Mouse (Mus musculus) thymus, adult 2 months (tissue): Measurements from ENCODE around the gene Gm20696. TPM values are rescaled to one million over a fixed set of nuclear protein-coding genes. Genes with fewer than 3 reads are reported as not detected.

Experiments
- DNase-seq: peaks from one replicate; pipeline ENCODE4 v3.0.0; 2021
- H3K27ac ChIP-seq: fragments of 200-500 bp; 2 replicates; pipeline ENCODE4 v1.5.1; 2012; ENCODE audit warnings: low read length, control low read depth; ENCODE audit not compliant: control insufficient read depth, insufficient read depth
- H3K27me3 ChIP-seq: fragments of 200-500 bp; 2 replicates; pipeline ENCODE4 v1.6.1; 2012; ENCODE audit warnings: mild to moderate bottlenecking, low read length, moderate library complexity, mixed read lengths; ENCODE audit not compliant: control insufficient read depth, insufficient read depth
- H3K36me3 ChIP-seq: fragments of 200-500 bp; 2 replicates; pipeline ENCODE4 v1.6.1; 2012; ENCODE audit warnings: mild to moderate bottlenecking, low read length, moderate library complexity; ENCODE audit not compliant: control insufficient read depth, insufficient read depth
- H3K4me1 ChIP-seq: fragments of 200-500 bp; replicated peaks from 2 replicates; pipeline ENCODE4 v1.6.1; 2012; ENCODE audit warnings: low read length; ENCODE audit not compliant: control insufficient read depth, insufficient read depth
- H3K4me3 ChIP-seq: fragments of 200-500 bp; 2 replicates; pipeline ENCODE4 v1.5.1; 2012; ENCODE audit warnings: mild to moderate bottlenecking, low read length, control low read depth, moderate library complexity; ENCODE audit not compliant: control insufficient read depth, insufficient read depth
- CTCF ChIP-seq: fragments of 200-500 bp; IDR thresholded peaks from 2 replicates; pipeline ENCODE4 v1.5.1; 2012; ENCODE audit warnings: mild to moderate bottlenecking, control low read depth, low read length, moderate library complexity, borderline replicate concordance; ENCODE audit not compliant: control insufficient read depth, poor library complexity, insufficient read depth; ENCODE audit errors: extremely low read depth
- POLR2A ChIP-seq: fragments of 200-500 bp; IDR thresholded peaks from 2 replicates; pipeline ENCODE4 v1.6.1; 2012; ENCODE audit warnings: mild to moderate bottlenecking, low read length, control low read depth, moderate library complexity; ENCODE audit not compliant: control insufficient read depth, poor library complexity, insufficient read depth; ENCODE audit errors: extremely low read depth
- WGBS: fragments of 180-500 bp; shearing (Covaris S2); methylation state at CpG from one replicate; pipeline ENCODE4 v1.1.7; 2018; 5-methylcytosine and 5-hydroxymethylcytosine counted together
- polyA plus RNA-seq: library from polyadenylated mRNA; depleted of rRNA; stranded (reverse); fragments of >200 nt; gene quantifications from 2 replicates; pipeline ENCODE4 v1.2.3, GENCODE M21; 2012

Gm20696 gene
- polyA plus RNA-seq, 1 experiment: 3.3 TPM

DNA sequence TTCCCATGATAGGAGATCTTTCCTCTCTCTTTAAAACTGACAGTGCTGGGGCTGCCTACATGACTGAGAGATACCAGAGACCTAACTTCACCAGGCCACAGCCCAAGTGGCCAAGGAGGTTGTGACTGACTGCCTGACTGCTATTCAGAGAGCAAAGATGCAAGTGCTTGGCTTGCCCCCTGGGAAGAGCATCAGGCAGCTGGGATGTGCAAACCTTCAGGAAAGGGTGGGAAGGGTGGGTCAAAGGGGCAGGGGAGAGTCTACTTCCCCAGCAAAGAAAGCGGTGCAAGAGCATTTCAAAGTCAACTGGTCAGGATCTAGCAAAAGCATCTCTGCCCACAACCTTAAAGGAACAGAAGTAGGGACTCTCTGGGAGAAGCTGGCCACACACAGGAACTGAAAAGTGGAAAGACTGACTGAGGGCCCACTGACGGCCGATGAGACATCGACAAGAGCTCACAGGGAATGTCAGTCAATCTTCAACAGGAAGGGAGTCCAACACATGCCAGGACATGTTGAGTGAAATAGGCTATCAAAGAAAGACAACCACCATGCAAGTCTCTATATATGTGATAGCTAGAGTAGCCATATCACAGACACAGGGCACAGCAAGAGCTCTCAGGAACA, 282.6 kb downstream of the Gm20696 start:
- 74% methylated on average over 4 of the region's 4 CpGs for WGBS
- TF ChIP-seq POLR2A (no peak), CTCF (no peak)

DNA sequence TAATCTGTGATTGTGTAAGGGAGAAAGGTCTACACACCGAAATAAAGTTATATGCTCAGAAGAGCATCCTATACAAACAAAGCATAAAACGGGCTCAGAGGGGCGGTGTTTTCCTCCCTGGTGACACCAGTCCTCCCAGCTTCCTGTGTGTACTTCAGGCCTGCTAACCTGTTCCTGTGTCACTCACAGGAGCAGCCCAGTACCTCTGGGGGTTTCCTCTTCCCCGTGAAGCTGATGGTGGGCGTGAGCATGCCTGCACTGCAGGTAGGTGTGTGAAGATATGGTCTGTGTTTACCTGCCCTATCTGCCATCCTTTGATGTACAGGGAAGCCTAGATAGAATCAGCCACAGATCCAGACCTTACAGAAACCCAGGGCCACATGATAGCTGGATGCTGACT, 286.5 kb downstream of the Gm20696 start:
- peaks cover 73% of the 10 kb centered on the region for H3K4me1 ChIP-seq
- TF ChIP-seq POLR2A (no peak), CTCF (no peak)
- H3K27me3 ChIP-seq: no peaks in the 10 kb centered on the region
- peak overlapping the region; percentile 70 for H3K27ac ChIP-seq
- WGBS: 21% methylated on average over 5 of the region's 5 CpGs
- H3K4me3 ChIP-seq: no peak overlapping the region
- peak; percentile 70 for DNase-seq
- no peaks in the 10 kb centered on the region for H3K36me3 ChIP-seq

More for the DNA sequence above, 282.6 kb downstream of the Gm20696 start:
- Histone ChIP-seq H3K27me3 (no peaks in the 10 kb centered on the region), H3K4me1 (peaks cover 72% of the 10 kb centered on the region), H3K27ac (peak overlapping the region; percentile 15; the same call in 1 of the 2 replicates), H3K4me3 (no peak overlapping the region), H3K36me3 (no peaks in the 10 kb centered on the region)
- DNase-seq: no peak

DNA sequence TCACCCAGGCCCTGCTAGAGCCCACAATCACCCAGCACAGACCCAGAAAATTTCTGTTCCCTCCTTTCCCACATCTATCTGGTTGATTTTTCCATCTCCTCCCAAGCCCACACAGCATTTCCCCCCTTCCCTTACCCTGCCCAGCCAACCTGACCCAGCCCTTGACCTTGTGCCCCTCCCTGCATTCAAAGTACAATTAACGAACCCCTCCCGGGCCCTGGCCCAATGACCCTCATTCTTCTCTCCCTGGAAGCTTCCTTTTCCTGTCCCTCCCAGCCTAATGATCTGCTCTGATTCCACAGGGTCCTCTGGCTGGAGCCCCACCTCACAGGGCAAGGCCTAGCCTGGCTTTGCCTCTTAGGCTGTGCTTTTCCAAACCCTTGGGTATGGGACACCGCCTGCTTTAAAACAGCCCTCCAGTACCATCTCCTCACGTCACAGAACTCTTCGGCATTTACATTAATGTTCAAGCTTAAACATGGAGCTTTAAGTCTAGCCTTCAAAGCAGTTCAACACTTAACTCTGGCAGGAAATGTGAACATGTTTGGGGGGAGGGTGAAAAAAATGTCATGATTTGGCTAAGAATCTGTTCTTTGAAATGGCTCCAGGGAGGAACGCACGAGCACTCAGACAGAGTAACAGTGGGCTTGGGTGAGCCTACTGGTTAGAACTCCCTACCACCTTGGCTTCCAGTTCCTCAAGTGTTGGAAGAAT, 287.4 kb downstream of the Gm20696 start:
- Histone ChIP-seq H3K4me3 (no peak overlapping the region), H3K27me3 (no peaks in the 10 kb centered on the region), H3K4me1 (peaks cover 74% of the 10 kb centered on the region), H3K27ac (peak overlapping the region; percentile 84), H3K36me3 (no peaks in the 10 kb centered on the region)
- no peak for DNase-seq
- 58% methylated on average over 7 of the region's 7 CpGs for WGBS
- TF ChIP-seq POLR2A: no peak
- no peak for TF ChIP-seq CTCF

DNA sequence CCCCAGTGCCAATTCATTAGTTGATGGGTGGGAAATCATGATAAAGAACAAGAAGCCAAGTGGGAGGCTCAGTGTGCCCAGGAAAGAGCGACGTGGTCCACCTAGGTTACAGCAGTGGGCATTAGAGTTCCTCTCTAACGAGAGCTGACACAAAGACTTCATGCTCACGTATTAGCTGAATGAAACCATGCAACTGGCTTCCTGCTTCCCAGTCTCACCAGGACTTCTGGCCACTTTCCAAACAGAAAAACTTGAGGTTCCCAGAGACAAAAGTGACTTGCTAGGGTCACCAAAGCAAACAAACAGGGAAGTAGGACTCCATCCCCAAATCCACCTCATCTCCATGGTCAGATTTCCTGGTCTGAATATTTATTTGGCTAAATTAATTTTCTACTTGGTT, 288.9 kb downstream of the Gm20696 start:
- no peak overlapping the region for H3K27ac ChIP-seq
- no peak overlapping the region for H3K4me3 ChIP-seq
- WGBS: 94% methylated on average over 4 of the region's 4 CpGs
- peaks cover 64% of the 10 kb centered on the region for H3K4me1 ChIP-seq
- H3K27me3 ChIP-seq: no peaks in the 10 kb centered on the region
- TF ChIP-seq POLR2A: no peak
- H3K36me3 ChIP-seq: no peaks in the 10 kb centered on the region
- no peak for DNase-seq

DNA sequence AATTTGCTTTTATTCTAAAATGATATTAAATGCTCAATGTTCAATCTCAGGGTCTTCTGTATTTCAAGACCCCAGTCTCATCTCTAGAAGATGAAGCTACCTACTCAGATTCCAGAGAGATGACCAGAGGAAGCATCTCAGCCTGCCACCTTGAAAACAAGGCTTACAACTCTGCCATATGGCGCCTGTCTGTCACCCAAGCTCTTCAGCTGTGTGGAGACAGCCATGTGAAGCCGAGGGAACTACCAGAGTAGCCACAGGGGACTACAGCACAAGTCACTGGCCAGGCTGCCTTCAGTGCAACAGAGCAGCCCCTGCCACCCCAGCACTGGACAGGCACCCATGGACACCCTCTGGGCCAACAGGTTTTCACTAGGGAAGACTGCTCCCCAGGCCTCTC, 289.5 kb downstream of the Gm20696 start:
- Histone ChIP-seq H3K27ac (no peak overlapping the region), H3K4me3 (no peak overlapping the region), H3K4me1 (peaks cover 59% of the 10 kb centered on the region), H3K27me3 (no peaks in the 10 kb centered on the region), H3K36me3 (no peaks in the 10 kb centered on the region)
- no peak for DNase-seq
- WGBS: 82% methylated on average over 2 of the region's 2 CpGs
- TF ChIP-seq CTCF (no peak), POLR2A (no peak)

DNA sequence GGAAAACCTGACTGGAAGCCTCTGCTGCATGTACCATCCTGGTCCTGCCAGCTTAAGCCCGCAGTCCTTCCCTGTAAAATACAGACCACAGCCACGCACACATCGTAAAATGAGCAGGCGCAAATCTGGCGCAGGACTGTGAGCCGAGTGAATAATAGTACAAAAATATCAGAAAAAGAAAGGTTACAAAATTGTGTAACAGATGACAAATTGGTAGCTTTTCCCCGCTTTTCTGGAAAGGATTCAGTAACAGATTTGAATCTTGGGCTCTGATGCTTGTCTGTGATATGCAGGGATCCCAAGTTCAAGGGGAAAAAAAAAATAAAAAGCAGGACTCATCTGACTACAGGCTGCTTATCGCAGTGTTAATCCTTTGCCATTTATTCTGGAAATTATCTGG, 289.9 kb downstream of the Gm20696 start:
- no peak overlapping the region for H3K4me3 ChIP-seq
- no peaks in the 10 kb centered on the region for H3K27me3 ChIP-seq
- 93% methylated on average over 8 of the region's 8 CpGs for WGBS
- no peak for TF ChIP-seq POLR2A
- TF ChIP-seq CTCF: no peak
- DNase-seq: no peak
- peak overlapping the region; percentile 81 for H3K27ac ChIP-seq
- H3K36me3 ChIP-seq: no peaks in the 10 kb centered on the region
- H3K4me1 ChIP-seq: peaks cover 58% of the 10 kb centered on the region

DNA sequence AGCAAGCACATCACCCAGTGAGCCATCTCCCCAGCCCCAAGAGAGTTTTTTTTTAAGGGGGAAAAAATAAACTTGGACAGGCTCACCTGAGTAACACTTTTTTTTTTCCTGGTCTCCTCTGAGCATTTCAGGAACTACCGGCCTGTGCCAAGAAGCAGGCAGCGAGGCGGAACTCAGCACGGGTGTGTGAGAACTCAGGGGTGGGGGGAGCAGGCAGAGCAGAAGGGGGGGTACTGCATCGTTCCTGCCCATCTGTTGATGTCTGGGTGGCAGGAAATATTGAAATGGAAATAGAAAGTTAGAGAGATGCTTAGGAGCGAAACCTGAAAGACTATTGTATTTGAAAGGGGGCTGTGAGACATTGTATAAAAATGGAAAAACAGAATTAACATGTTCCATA, 290.7 kb downstream of the Gm20696 start:
- H3K4me1 ChIP-seq: peaks cover 52% of the 10 kb centered on the region
- TF ChIP-seq POLR2A (no peak), CTCF (no peak)
- H3K27ac ChIP-seq: peak overlapping the region; percentile 81
- H3K27me3 ChIP-seq: no peaks in the 10 kb centered on the region
- H3K36me3 ChIP-seq: no peaks in the 10 kb centered on the region
- H3K4me3 ChIP-seq: peak overlapping the region; percentile 5
- DNase-seq: peak; percentile 59
- WGBS: 10% methylated on average over 6 of the region's 6 CpGs
